9 mouse cellular contexts compared by ENCODE assay signal in the genomic region with DNA sequence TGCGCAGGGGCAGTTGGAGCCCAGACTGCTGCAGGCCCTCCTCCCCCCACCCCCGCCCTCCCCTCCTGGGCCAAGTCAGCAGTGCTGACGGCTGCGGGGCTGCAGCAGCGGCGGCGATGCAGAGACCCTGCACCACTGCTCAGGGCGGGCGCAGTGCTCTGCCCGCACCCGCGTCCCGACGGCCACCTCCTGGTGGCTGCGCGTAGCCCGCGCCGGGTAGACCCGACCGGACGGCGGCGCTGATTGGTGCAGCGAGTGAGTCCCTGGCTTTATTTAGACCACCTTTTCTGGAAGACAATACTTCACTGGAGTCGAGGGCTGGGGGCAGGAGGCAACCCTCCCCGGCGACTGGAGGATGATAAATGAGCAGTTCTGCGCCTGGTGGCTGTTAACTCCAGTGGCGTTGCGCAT. TPM values are rescaled to one million over a fixed set of nuclear protein-coding genes. Genes with fewer than 3 reads are reported as not detected.
A peak's percentile ranks its signal among the peaks of the same experiment; 100 is the strongest.
DNase-seq lines count a peak whose midpoint lies in the region; ATAC-seq and TF ChIP-seq lines count a peak whose summit lies in the region.
"Had no signal": no experiment of that assay in that cellular context is flagged by ENCODE, and none has a peak within 500 bp of the region (broad histone marks: within the 10 kb centered on the region; RNA-seq: fewer than 3 reads in every experiment).

No protein-coding gene starts in this region.

- peaks cover 66% of the 10 kb centered on the region for H3K27me3 ChIP-seq in heart, embryonic 11.5 days (ENCODE audit: control insufficient read depth, insufficient read depth, low read length)
- H3K27me3 ChIP-seq in liver, postnatal 0 days (ENCODE audit: insufficient read depth, low read length) = peaks cover 68% of the 10 kb centered on the region

- H3K9ac ChIP-seq in heart, embryonic 11.5 days (ENCODE audit: low read depth, low read length) = no peak overlapping the region
- H3K9ac ChIP-seq in liver, postnatal 0 days (replicated peaks) = no peak overlapping the region

- WGBS in heart, embryonic 11.5 days (ENCODE audit: insufficient replicate concordance) = 3% methylated on average over 31 of the region's 31 CpGs
- WGBS in liver, postnatal 0 days (ENCODE audit: insufficient replicate concordance) = 4% methylated on average over 31 of the region's 31 CpGs

- TF ChIP-seq CTCF in liver, postnatal 0 days (IDR thresholded peaks at IDR 0.05; ENCODE audit: low read depth) = peak; percentile 10; the same call in 1 of the 2 replicates

- no peak for TF ChIP-seq EP300 in liver, postnatal 0 days (IDR thresholded peaks at IDR 0.05; ENCODE audit: low read depth)

- DNase-seq in heart, adult 18-20 months = no peak
- DNase-seq in cerebellum, postnatal 10 days = peak; percentile 58 to 59
- DNase-seq in liver, postnatal 0 days = no peak
- DNase-seq in frontal cortex, postnatal 25 days (ENCODE audit: low spot score in 2 of 2) = no peak
- DNase-seq in gastrocnemius, postnatal 10 days = no peak

- no peaks in the 10 kb centered on the region for H3K9me3 ChIP-seq in heart, embryonic 11.5 days (replicated peaks; ENCODE audit: control insufficient read depth, low read length)
- no peaks in the 10 kb centered on the region for H3K9me3 ChIP-seq in liver, postnatal 0 days (ENCODE audit: low read length)
- H3K9me3 ChIP-seq: G1E had no signal

- peak overlapping the region; percentile 28 for H3K4me3 ChIP-seq in heart, embryonic 11.5 days (ENCODE audit: low read depth, low read length)
- no peak overlapping the region for H3K4me3 ChIP-seq in liver, postnatal 0 days (ENCODE audit: low read depth, low read length)

- peak overlapping the region; percentile 64 for H3K4me2 ChIP-seq in heart, embryonic 11.5 days
- H3K4me2 ChIP-seq in liver, postnatal 0 days (ENCODE audit: low read depth, low read length) = no peak overlapping the region

- no peak; the same call in 1 of the 2 replicates for ATAC-seq in heart, embryonic 11.5 days (replicated peaks; ENCODE audit: insufficient number of reproducible peaks, low FRiP score, low TSS enrichment)
- ATAC-seq in granulocyte monocyte progenitor cell, adult 5-6 weeks (replicated peaks; ENCODE audit: poor library complexity, severe bottlenecking) = 0 out of 2 replicates have a peak, but pooled peaks have one; percentile 21
- no peak for ATAC-seq in liver, postnatal 0 days
- ATAC-seq in erythroid progenitor cell, adult 5-6 weeks (replicated peaks; ENCODE audit: low FRiP score, poor library complexity, severe bottlenecking) = no peak

- H3K27ac ChIP-seq in heart, embryonic 11.5 days (ENCODE audit: low read depth, low read length) = no peak overlapping the region
- H3K27ac ChIP-seq in liver, postnatal 0 days (ENCODE audit: low read depth) = no peak overlapping the region

- no peaks in the 10 kb centered on the region for H3K36me3 ChIP-seq in heart, embryonic 11.5 days (ENCODE audit: control insufficient read depth, insufficient read depth, low read length)
- H3K36me3 ChIP-seq in liver, postnatal 0 days (replicated peaks; ENCODE audit: insufficient read depth, low read length) = no peaks in the 10 kb centered on the region
- H3K36me3 ChIP-seq: G1E had no signal

- peaks cover 16% of the 10 kb centered on the region for H3K4me1 ChIP-seq in heart, embryonic 11.5 days (ENCODE audit: control insufficient read depth, insufficient read depth, low read length)
- peaks cover 14% of the 10 kb centered on the region for H3K4me1 ChIP-seq in liver, postnatal 0 days (ENCODE audit: insufficient read depth)

RNA-seq across cellular contexts. Expression of a gene that starts 24.4 kb away (rescaled TPM):
- polyA plus RNA-seq in heart, embryonic 11.5 days (2014; fragmentation: Nextera tagmentation; extraction: Ambion mirVana) = 4.8 and 6.2 TPM in 2 replicates
- 10 to 100 TPM; 35.4 to 48.7 TPM for total RNA-seq in heart, adult 18-20 months (2021)
- total RNA-seq in granulocyte monocyte progenitor cell, adult 5-6 weeks (2014; fragmentation: Nextera tagmentation) = 15.3 and 18.1 TPM in 2 replicates
- 27.5 and 28.8 TPM in 2 replicates for total RNA-seq in granulocyte monocyte progenitor cell, adult 5-6 weeks (2017)
- 33.0 and 36.5 TPM in 2 replicates for polyA plus RNA-seq in liver, postnatal 0 days (2015; fragmentation: Nextera tagmentation; extraction: Ambion mirVana)
- total RNA-seq in erythroid progenitor cell, adult 5-6 weeks (2015; ENCODE audit: low replicate concordance) = 2.5 TPM in 2 replicates
- total RNA-seq in erythroid progenitor cell, adult 5-6 weeks (2017; ENCODE audit: low replicate concordance) = 3.2 and 11.8 TPM in 2 replicates
- total RNA-seq in gastrocnemius, postnatal 10 days (2021) = 10 to 100 TPM; 57.1 to 61.3 TPM

RNA-seq across cellular contexts. Expression of a gene that starts 53.9 kb away (rescaled TPM):
- polyA plus RNA-seq in heart, embryonic 11.5 days (2014; fragmentation: Nextera tagmentation; extraction: Ambion mirVana) = 1.3 and 1.5 TPM in 2 replicates
- 10 to 100 TPM; 36.5 to 43.7 TPM for total RNA-seq in heart, adult 18-20 months (2021)
- 0.62 and 0.94 TPM in 2 replicates for total RNA-seq in granulocyte monocyte progenitor cell, adult 5-6 weeks (2014; fragmentation: Nextera tagmentation)
- total RNA-seq in granulocyte monocyte progenitor cell, adult 5-6 weeks (2017) = 1.6 and 2.6 TPM in 2 replicates
- 0.33 and 0.38 TPM in 2 replicates for polyA plus RNA-seq in liver, postnatal 0 days (2015; fragmentation: Nextera tagmentation; extraction: Ambion mirVana)
- 0.42 TPM in 1 of 2 replicates, not detected in the other for total RNA-seq in erythroid progenitor cell, adult 5-6 weeks (2015; ENCODE audit: low replicate concordance)
- total RNA-seq in erythroid progenitor cell, adult 5-6 weeks (2017; ENCODE audit: low replicate concordance) = 0.51 and 0.83 TPM in 2 replicates
- total RNA-seq in gastrocnemius, postnatal 10 days (2021) = 10 to 100 TPM; 18.8 to 19.2 TPM

Comparison
In these comparisons a context has a peak if more than half of its experiments do, and no peak if none do; other contexts are left out.
1. DNase-seq: peak in cerebellum, postnatal 10 days (2 of 2); none in heart, adult 18-20 months (0 of 2), liver, postnatal 0 days (single experiment), frontal cortex, postnatal 25 days (0 of 2) and gastrocnemius, postnatal 10 days (single experiment).
2. RNA of a gene that starts 53.9 kb away (total RNA-seq): 36.5 to 43.7 TPM in heart, adult 18-20 months and 18.8 to 19.2 TPM in gastrocnemius, postnatal 10 days; 0.62 to 2.6 TPM in granulocyte monocyte progenitor cell, adult 5-6 weeks and 0.42 to 0.83 TPM in erythroid progenitor cell, adult 5-6 weeks; every median in the first group is over 4 times any median in the second.